Mouse (Mus musculus): ENCODE measurements around the gene Sh3kbp1. TPM values are rescaled to one million over a fixed set of nuclear protein-coding genes. Genes with fewer than 3 reads are reported as not detected.

Gene Sh3kbp1
- polyA plus RNA-seq, 1 experiment from 2014 or later = 132 TPM

DNA sequence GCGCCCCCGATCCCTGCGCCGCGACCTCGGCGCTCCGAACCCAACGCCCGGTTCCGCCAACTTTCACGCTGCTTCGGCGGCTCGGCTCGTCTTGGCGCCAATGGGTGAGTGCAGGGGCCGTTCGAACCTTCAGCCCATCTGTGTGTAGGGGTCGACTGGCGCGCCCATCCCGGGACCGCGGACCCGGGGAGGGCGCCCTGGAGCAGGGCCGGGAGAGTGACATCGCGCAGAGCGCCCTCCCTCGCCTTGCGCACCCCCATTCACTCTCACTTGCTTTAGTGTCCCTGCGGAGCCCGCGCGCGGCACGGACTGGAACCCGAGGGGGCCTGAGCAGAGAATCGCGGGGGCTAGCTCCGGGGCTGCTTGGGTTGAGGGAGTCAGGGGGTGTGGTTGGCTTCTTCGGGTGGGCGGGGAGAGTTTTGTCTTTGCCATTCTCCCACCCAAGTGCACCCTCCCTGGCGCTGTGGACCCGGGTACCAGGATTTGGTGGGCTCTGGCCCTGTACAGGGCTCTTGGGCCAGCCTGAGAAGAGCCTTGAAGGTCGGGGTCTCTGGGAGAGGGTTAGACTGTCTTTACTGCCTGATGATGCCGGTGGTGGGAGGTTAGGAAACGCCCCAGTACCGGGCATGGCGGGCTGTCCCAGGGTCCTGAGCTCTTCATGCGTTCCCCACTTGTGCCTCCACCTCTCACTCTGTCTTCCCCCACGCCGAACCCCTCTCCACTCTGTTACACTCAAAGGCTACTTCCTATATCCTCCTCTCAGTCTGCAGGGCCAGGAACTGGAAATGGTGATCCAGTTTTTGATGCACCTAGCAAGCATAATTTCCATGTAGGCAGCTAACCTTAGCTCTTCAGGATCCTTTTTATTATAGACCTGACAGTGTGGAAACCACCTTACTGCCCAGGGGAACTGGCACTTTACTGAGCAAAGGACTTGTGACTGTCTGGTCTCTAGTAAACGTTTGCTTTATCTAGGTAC is 805 bp downstream of the Sh3kbp1 start:
- peak overlapping the region; percentile 76 for H3K4me2 ChIP-seq (ENCODE audit: low read length)
- peak overlapping the region; percentile 51 to 57; a peak in 3 of 4 replicates for H3K27ac ChIP-seq (replicated peaks in 1 of 2; ENCODE audit: control insufficient read depth in 1 of 2, insufficient read depth in 1 of 2, low read depth in 2 of 2, low read length in 2 of 2)
- 21% methylated on average over 49 of the region's 56 CpGs for WGBS
- no peaks in the 10 kb centered on the region for H3K36me3 ChIP-seq (ENCODE audit: control insufficient read depth, insufficient read depth, low read length)
- peak overlapping the region; percentile 77 for H3K9ac ChIP-seq (ENCODE audit: low read length)
- H3K9me3 ChIP-seq (ENCODE audit: control insufficient read depth, low read length) = no peaks in the 10 kb centered on the region
- peaks cover 0 to 5% of the 10 kb centered on the region in 2 experiments; a peak in 1 of 4 replicates for H3K4me1 ChIP-seq (ENCODE audit: control insufficient read depth in 2 of 2, insufficient read depth in 2 of 2, low read length in 2 of 2)
- ATAC-seq (ENCODE audit: insufficient number of reproducible peaks, insufficient read depth, low FRiP score, low read depth) = peak; percentile 73
- peak overlapping the region; percentile 60 to 73 for H3K4me3 ChIP-seq (ENCODE audit: control insufficient read depth in 1 of 2, insufficient read depth in 1 of 2, low read depth in 1 of 2, low read length in 2 of 2)
- no peaks in the 10 kb centered on the region for H3K27me3 ChIP-seq (ENCODE audit: control insufficient read depth, insufficient read depth, low read length)

DNA sequence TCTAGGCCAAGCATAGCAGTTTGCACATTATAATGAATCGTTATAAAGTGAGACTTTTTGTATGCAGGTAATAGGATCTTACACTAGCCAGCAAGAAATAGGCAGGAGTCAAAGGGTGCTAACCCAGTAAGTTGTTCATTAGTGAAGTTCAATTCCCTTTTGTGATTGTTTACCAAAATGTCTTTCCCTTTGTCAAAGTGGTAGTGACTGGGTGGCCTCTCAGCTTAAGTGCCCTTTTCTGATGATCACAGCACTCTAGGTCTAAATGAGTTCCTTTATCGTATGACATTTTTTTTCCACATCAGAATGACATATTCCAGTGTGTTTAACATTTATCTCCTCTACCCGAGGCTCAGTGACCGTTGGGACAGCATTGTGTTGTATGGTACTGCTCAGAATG is 1.6 kb downstream of the Sh3kbp1 start:
- Histone ChIP-seq H3K36me3 (ENCODE audit: control insufficient read depth, insufficient read depth, low read length) (no peaks in the 10 kb centered on the region), H3K9ac (ENCODE audit: low read length) (0 out of 2 replicates have a peak overlapping the region, but pooled peaks have one; percentile 77), H3K4me1 (ENCODE audit: control insufficient read depth in 2 of 2, insufficient read depth in 2 of 2, low read length in 2 of 2) (peaks cover 0 to 5% of the 10 kb centered on the region in 2 experiments; a peak in 1 of 4 replicates), H3K9me3 (ENCODE audit: control insufficient read depth, low read length) (no peaks in the 10 kb centered on the region), H3K27ac (replicated peaks in 1 of 2; ENCODE audit: control insufficient read depth in 1 of 2, insufficient read depth in 1 of 2, low read depth in 2 of 2, low read length in 2 of 2) (no peak overlapping the region), H3K4me2 (ENCODE audit: low read length) (peak overlapping the region; percentile 76), H3K4me3 (ENCODE audit: control insufficient read depth in 1 of 2, insufficient read depth in 1 of 2, low read depth in 1 of 2, low read length in 2 of 2) (peak overlapping the region in 1 of 2 experiments; percentile 60; a peak in 2 of 4 replicates), H3K27me3 (ENCODE audit: control insufficient read depth, insufficient read depth, low read length) (no peaks in the 10 kb centered on the region)
- no peak for ATAC-seq (ENCODE audit: insufficient number of reproducible peaks, insufficient read depth, low FRiP score, low read depth)
- 35% methylated on average over 4 of the region's 4 CpGs for WGBS

DNA sequence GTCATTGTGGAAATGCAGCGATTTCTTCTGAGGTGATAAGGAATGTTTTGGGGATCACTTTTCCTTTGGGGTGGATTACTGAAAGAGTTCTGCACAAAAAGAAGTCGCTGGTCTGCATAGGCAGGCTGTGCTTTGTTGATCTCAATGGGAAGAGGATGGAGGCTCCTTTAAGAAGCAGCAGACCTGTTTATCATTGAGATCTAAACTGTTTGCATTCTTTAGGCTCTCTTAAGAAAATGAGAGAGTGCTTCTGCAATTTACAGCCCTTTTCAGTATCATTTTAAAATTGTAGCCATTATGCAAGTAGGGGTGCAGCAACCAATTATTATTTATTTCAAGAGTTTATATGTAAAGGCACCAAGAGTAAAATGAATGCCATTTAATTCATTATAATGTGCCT is 2.1 kb downstream of the Sh3kbp1 start:
- Histone ChIP-seq H3K4me2 (ENCODE audit: low read length) (peak overlapping the region; percentile 76; the same call in 1 of the 2 replicates), H3K9ac (ENCODE audit: low read length) (no peak overlapping the region), H3K36me3 (ENCODE audit: control insufficient read depth, insufficient read depth, low read length) (no peaks in the 10 kb centered on the region), H3K4me1 (ENCODE audit: control insufficient read depth in 2 of 2, insufficient read depth in 2 of 2, low read length in 2 of 2) (peaks cover 0 to 5% of the 10 kb centered on the region in 2 experiments; a peak in 1 of 4 replicates), H3K4me3 (ENCODE audit: control insufficient read depth in 1 of 2, insufficient read depth in 1 of 2, low read depth in 1 of 2, low read length in 2 of 2) (no peak overlapping the region), H3K27ac (replicated peaks in 1 of 2; ENCODE audit: control insufficient read depth in 1 of 2, insufficient read depth in 1 of 2, low read depth in 2 of 2, low read length in 2 of 2) (no peak overlapping the region), H3K9me3 (ENCODE audit: control insufficient read depth, low read length) (no peaks in the 10 kb centered on the region), H3K27me3 (ENCODE audit: control insufficient read depth, insufficient read depth, low read length) (no peaks in the 10 kb centered on the region)
- 43% methylated on average over 2 of the region's 2 CpGs for WGBS
- no peak for ATAC-seq (ENCODE audit: insufficient number of reproducible peaks, insufficient read depth, low FRiP score, low read depth)

DNA sequence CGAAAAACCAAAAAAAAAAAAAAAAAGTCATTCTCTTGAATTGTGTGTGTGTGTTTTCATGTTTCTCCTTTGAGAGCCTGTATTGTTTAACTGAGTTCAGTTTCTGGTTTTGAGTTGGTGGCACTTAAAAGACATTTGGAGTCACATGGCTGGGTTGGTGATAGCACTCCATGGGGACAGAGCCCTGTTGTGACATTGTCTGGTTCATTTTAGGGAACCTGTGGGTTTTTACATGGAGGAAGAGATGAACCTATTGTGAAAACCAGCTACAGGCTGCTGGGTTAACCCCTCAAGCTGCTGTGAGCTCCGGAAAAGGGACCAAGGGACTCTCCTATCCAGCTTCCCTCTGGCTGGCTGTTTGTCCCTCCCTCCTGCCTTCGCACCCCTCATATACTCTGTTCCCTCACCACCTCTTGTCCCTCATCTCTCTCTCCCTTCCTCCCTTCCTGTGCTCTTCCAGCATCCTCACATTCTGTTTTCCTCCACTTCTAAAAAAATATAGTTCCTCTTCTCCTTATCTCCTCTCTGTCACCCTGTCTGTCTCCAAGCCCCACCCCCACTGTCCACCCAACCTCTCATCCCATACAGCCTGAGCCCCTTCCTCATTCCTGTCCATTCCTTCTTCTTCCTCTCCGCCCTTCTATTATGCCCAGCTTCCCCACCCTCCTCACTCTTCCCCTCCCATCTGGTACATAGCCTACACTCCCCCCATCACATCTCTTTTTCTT is 11.6 kb downstream of the Sh3kbp1 start:
- no peaks in the 10 kb centered on the region for H3K27me3 ChIP-seq (ENCODE audit: control insufficient read depth, insufficient read depth, low read length)
- no peak overlapping the region for H3K4me3 ChIP-seq (ENCODE audit: control insufficient read depth in 1 of 2, insufficient read depth in 1 of 2, low read depth in 1 of 2, low read length in 2 of 2)
- no peak for ATAC-seq (ENCODE audit: insufficient number of reproducible peaks, insufficient read depth, low FRiP score, low read depth)
- H3K9ac ChIP-seq (ENCODE audit: low read length) = no peak overlapping the region
- H3K4me2 ChIP-seq (ENCODE audit: low read length) = no peak overlapping the region
- H3K4me1 ChIP-seq (ENCODE audit: control insufficient read depth in 2 of 2, insufficient read depth in 2 of 2, low read length in 2 of 2) = peaks cover 2 to 3% of the 10 kb centered on the region in 2 experiments; a peak in 1 of 4 replicates
- H3K36me3 ChIP-seq (ENCODE audit: control insufficient read depth, insufficient read depth, low read length) = no peaks in the 10 kb centered on the region
- WGBS = 73% methylated on average over 4 of the region's 4 CpGs
- no peaks in the 10 kb centered on the region for H3K9me3 ChIP-seq (ENCODE audit: control insufficient read depth, low read length)
- no peak overlapping the region for H3K27ac ChIP-seq (replicated peaks in 1 of 2; ENCODE audit: control insufficient read depth in 1 of 2, insufficient read depth in 1 of 2, low read depth in 2 of 2, low read length in 2 of 2)

DNA sequence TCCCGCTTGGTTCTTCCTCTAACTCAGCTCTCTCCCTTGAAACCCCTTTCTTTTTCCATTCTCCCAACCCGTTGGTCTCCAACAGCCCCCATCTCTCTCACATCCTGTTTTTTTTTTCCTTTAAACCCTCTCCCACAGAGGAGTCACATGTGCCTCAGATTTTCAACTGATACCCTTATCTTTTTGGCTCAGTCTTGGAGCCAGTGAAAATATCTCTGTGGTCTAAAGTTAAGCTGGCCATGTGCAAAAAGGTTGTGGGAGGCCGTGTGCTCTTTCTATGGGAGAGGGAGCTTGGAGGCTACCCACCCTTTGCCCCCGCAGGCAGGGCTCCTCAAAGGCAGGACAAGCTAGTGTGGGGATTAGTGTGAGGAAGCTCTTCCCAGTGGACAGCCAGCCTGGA is 12.9 kb downstream of the Sh3kbp1 start:
- no peak overlapping the region for H3K4me3 ChIP-seq (ENCODE audit: control insufficient read depth in 1 of 2, insufficient read depth in 1 of 2, low read depth in 1 of 2, low read length in 2 of 2)
- WGBS = 51% methylated on average over 4 of the region's 4 CpGs
- H3K4me1 ChIP-seq (ENCODE audit: control insufficient read depth in 2 of 2, insufficient read depth in 2 of 2, low read length in 2 of 2) = peaks cover 2 to 3% of the 10 kb centered on the region in 2 experiments; a peak in 1 of 4 replicates
- H3K36me3 ChIP-seq (ENCODE audit: control insufficient read depth, insufficient read depth, low read length) = no peaks in the 10 kb centered on the region
- H3K9ac ChIP-seq (ENCODE audit: low read length) = no peak overlapping the region
- no peak overlapping the region for H3K27ac ChIP-seq (replicated peaks in 1 of 2; ENCODE audit: control insufficient read depth in 1 of 2, insufficient read depth in 1 of 2, low read depth in 2 of 2, low read length in 2 of 2)
- ATAC-seq (ENCODE audit: insufficient number of reproducible peaks, insufficient read depth, low FRiP score, low read depth) = no peak
- no peaks in the 10 kb centered on the region for H3K27me3 ChIP-seq (ENCODE audit: control insufficient read depth, insufficient read depth, low read length)
- H3K4me2 ChIP-seq (ENCODE audit: low read length) = no peak overlapping the region
- H3K9me3 ChIP-seq (ENCODE audit: control insufficient read depth, low read length) = no peaks in the 10 kb centered on the region

DNA sequence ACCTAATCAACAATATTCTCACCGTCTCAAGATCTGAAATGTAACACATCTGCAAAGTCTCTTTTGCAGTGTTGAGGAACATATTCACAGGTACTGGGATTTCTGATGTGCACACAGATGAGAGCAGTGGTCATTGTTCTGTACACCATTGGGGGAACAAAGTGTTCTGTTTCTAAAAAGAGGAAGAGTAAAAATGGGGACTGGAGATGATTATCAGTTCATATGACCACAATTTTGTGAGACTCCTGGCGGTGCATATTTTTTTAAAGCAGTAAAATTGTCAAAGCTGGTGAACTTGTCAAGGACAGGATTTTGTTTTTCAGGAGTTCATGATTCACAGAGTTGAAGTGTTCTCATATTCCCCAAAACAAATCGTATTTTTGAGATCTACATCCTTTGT is 18.2 kb downstream of the Sh3kbp1 start:
- no peaks in the 10 kb centered on the region for H3K4me1 ChIP-seq (ENCODE audit: control insufficient read depth in 2 of 2, insufficient read depth in 2 of 2, low read length in 2 of 2)
- H3K36me3 ChIP-seq (ENCODE audit: control insufficient read depth, insufficient read depth, low read length) = no peaks in the 10 kb centered on the region
- no peaks in the 10 kb centered on the region for H3K27me3 ChIP-seq (ENCODE audit: control insufficient read depth, insufficient read depth, low read length)
- no peaks in the 10 kb centered on the region for H3K9me3 ChIP-seq (ENCODE audit: control insufficient read depth, low read length)
- no peak overlapping the region for H3K27ac ChIP-seq (replicated peaks in 1 of 2; ENCODE audit: control insufficient read depth in 1 of 2, insufficient read depth in 1 of 2, low read depth in 2 of 2, low read length in 2 of 2)
- H3K4me2 ChIP-seq (ENCODE audit: low read length) = no peak overlapping the region
- H3K9ac ChIP-seq (ENCODE audit: low read length) = no peak overlapping the region
- 79% methylated on average over 3 of the region's 3 CpGs for WGBS
- no peak overlapping the region for H3K4me3 ChIP-seq (ENCODE audit: control insufficient read depth in 1 of 2, insufficient read depth in 1 of 2, low read depth in 1 of 2, low read length in 2 of 2)
- ATAC-seq (ENCODE audit: insufficient number of reproducible peaks, insufficient read depth, low FRiP score, low read depth) = no peak

DNA sequence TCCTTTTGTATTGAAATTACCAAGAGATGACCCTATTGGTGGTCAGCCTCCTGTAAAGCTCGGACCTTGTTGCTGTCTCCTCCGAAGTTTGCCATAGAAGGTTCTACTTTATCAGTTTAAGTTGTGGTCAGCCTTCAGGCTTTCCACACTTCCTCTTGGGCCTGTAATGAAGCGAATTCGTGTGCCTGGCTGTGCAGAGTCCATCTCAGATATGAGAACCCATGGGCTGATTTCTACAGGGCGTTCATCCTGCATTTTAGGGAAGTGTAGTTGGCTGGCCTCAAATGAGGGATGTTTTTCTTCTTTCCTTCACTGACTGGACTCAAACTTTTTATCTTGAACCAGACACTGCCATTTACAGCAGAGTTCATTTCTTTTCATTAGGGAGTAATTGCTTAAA is 20.5 kb downstream of the Sh3kbp1 start:
- H3K4me3 ChIP-seq (ENCODE audit: control insufficient read depth in 1 of 2, insufficient read depth in 1 of 2, low read depth in 1 of 2, low read length in 2 of 2) = no peak overlapping the region
- no peaks in the 10 kb centered on the region for H3K4me1 ChIP-seq (ENCODE audit: control insufficient read depth in 2 of 2, insufficient read depth in 2 of 2, low read length in 2 of 2)
- no peak for ATAC-seq (ENCODE audit: insufficient number of reproducible peaks, insufficient read depth, low FRiP score, low read depth)
- WGBS = 65% methylated on average over 5 of the region's 5 CpGs
- H3K4me2 ChIP-seq (ENCODE audit: low read length) = no peak overlapping the region
- H3K9me3 ChIP-seq (ENCODE audit: control insufficient read depth, low read length) = no peaks in the 10 kb centered on the region
- no peaks in the 10 kb centered on the region for H3K27me3 ChIP-seq (ENCODE audit: control insufficient read depth, insufficient read depth, low read length)
- H3K27ac ChIP-seq (replicated peaks in 1 of 2; ENCODE audit: control insufficient read depth in 1 of 2, insufficient read depth in 1 of 2, low read depth in 2 of 2, low read length in 2 of 2) = no peak overlapping the region
- H3K36me3 ChIP-seq (ENCODE audit: control insufficient read depth, insufficient read depth, low read length) = no peaks in the 10 kb centered on the region
- H3K9ac ChIP-seq (ENCODE audit: low read length) = no peak overlapping the region

All from heart, embryonic 14.5 days (tissue).